In genomic region chr10:19460164-19460563, GRCm38 (mm10) we compare ENCODE assay signal across 16 mouse cellular contexts.
DNase-seq lines count a peak whose midpoint lies in the region; ATAC-seq lines count a peak whose summit lies in the region.
"Had no signal": no experiment of that assay in that cellular context is flagged by ENCODE, and none has a peak within 500 bp of the region (broad histone marks: within the 10 kb centered on the region; RNA-seq: fewer than 3 reads in every experiment).

No protein-coding gene starts in this region.

- H3K9ac ChIP-seq in kidney, embryonic 16.5 days (replicated peaks; ENCODE audit: low read length) = no peak overlapping the region
- H3K9ac ChIP-seq in kidney, embryonic 14.5 days (ENCODE audit: low read depth, low read length) = no peak overlapping the region
- H3K9ac ChIP-seq in neural tube, embryonic 12.5 days = no peak overlapping the region
- H3K9ac ChIP-seq in neural tube, embryonic 15.5 days (replicated peaks) = no peak overlapping the region
- H3K9ac ChIP-seq: embryonic facial prominence, embryonic 15.5 days; liver, embryonic 13.5 days had no signal

- H3K27ac ChIP-seq in kidney, embryonic 16.5 days (ENCODE audit: low read length) = peak overlapping the region; percentile 12; the same call in 1 of the 2 replicates
- no peak overlapping the region for H3K27ac ChIP-seq in kidney, embryonic 14.5 days (ENCODE audit: low read depth, low read length)
- H3K27ac ChIP-seq in neural tube, embryonic 12.5 days = no peak overlapping the region
- no peak overlapping the region for H3K27ac ChIP-seq in neural tube, embryonic 15.5 days (replicated peaks)
- H3K27ac ChIP-seq: embryonic facial prominence, embryonic 15.5 days; heart, embryonic 10.5 days; liver, embryonic 13.5 days had no signal

- no peaks in the 10 kb centered on the region for H3K9me3 ChIP-seq in kidney, embryonic 16.5 days (ENCODE audit: low read length)
- no peaks in the 10 kb centered on the region for H3K9me3 ChIP-seq in kidney, embryonic 14.5 days (ENCODE audit: control insufficient read depth, low read length)
- H3K9me3 ChIP-seq in neural tube, embryonic 12.5 days = no peaks in the 10 kb centered on the region
- no peaks in the 10 kb centered on the region for H3K9me3 ChIP-seq in neural tube, embryonic 15.5 days (replicated peaks)
- H3K9me3 ChIP-seq: embryonic facial prominence, embryonic 15.5 days; heart, embryonic 10.5 days; liver, embryonic 13.5 days had no signal

- 0 out of 2 replicates have a peak, but pooled peaks cover 5% of the 10 kb centered on the region for H3K4me1 ChIP-seq in kidney, embryonic 16.5 days (ENCODE audit: insufficient read depth, low read length)
- H3K4me1 ChIP-seq in kidney, embryonic 14.5 days (ENCODE audit: control insufficient read depth, insufficient read depth, low read length) = no peaks in the 10 kb centered on the region
- peaks cover 3% of the 10 kb centered on the region for H3K4me1 ChIP-seq in neural tube, embryonic 12.5 days
- peaks cover 3% of the 10 kb centered on the region; the same call in 1 of the 2 replicates for H3K4me1 ChIP-seq in neural tube, embryonic 15.5 days
- H3K4me1 ChIP-seq: heart, embryonic 10.5 days; liver, embryonic 13.5 days had no signal

- H3K4me3 ChIP-seq in kidney, embryonic 16.5 days (ENCODE audit: low read length) = no peak overlapping the region
- no peak overlapping the region for H3K4me3 ChIP-seq in kidney, embryonic 14.5 days (ENCODE audit: low read length)
- no peak overlapping the region for H3K4me3 ChIP-seq in neural tube, embryonic 12.5 days
- no peak overlapping the region for H3K4me3 ChIP-seq in neural tube, embryonic 15.5 days (replicated peaks)
- H3K4me3 ChIP-seq: embryonic facial prominence, embryonic 15.5 days; heart, embryonic 10.5 days; liver, embryonic 13.5 days had no signal

- H3K36me3 ChIP-seq in kidney, embryonic 16.5 days (ENCODE audit: insufficient read depth, low read length) = no peaks in the 10 kb centered on the region
- no peaks in the 10 kb centered on the region for H3K36me3 ChIP-seq in kidney, embryonic 14.5 days (ENCODE audit: control insufficient read depth, insufficient read depth, low read length)
- H3K36me3 ChIP-seq in neural tube, embryonic 12.5 days = no peaks in the 10 kb centered on the region
- H3K36me3 ChIP-seq in neural tube, embryonic 15.5 days = no peaks in the 10 kb centered on the region
- H3K36me3 ChIP-seq: embryonic facial prominence, embryonic 15.5 days; heart, embryonic 10.5 days; liver, embryonic 13.5 days had no signal

- H3K4me2 ChIP-seq in kidney, embryonic 16.5 days (replicated peaks; ENCODE audit: low read depth, low read length) = no peak overlapping the region
- H3K4me2 ChIP-seq in kidney, embryonic 14.5 days (replicated peaks; ENCODE audit: low read depth, low read length) = no peak overlapping the region
- no peak overlapping the region for H3K4me2 ChIP-seq in neural tube, embryonic 12.5 days (replicated peaks)
- no peak overlapping the region for H3K4me2 ChIP-seq in neural tube, embryonic 15.5 days
- H3K4me2 ChIP-seq: embryonic facial prominence, embryonic 15.5 days; liver, embryonic 13.5 days had no signal

- H3K27me3 ChIP-seq in kidney, embryonic 16.5 days (ENCODE audit: insufficient read depth, low read length) = no peaks in the 10 kb centered on the region
- no peaks in the 10 kb centered on the region for H3K27me3 ChIP-seq in kidney, embryonic 14.5 days (ENCODE audit: control insufficient read depth, insufficient read depth, low read length)
- H3K27me3 ChIP-seq in neural tube, embryonic 12.5 days (replicated peaks) = peaks cover 34% of the 10 kb centered on the region; the same call in 1 of the 2 replicates
- peaks cover 27% of the 10 kb centered on the region for H3K27me3 ChIP-seq in neural tube, embryonic 15.5 days (replicated peaks)
- H3K27me3 ChIP-seq: liver, embryonic 13.5 days had no signal

- ATAC-seq in kidney, embryonic 16.5 days (ENCODE audit: low FRiP score, low TSS enrichment) = peak; percentile 61; the same call in 1 of the 2 replicates
- no peak for ATAC-seq in kidney, embryonic 14.5 days (ENCODE audit: low FRiP score, low TSS enrichment)
- 0 out of 2 replicates have a peak, but pooled peaks have one; percentile 25 for ATAC-seq in neural tube, embryonic 12.5 days (ENCODE audit: low FRiP score, low read depth)
- ATAC-seq in neural tube, embryonic 15.5 days (ENCODE audit: low FRiP score) = no peak
- ATAC-seq: intestine, embryonic 16.5 days; lung, postnatal 0 days had no signal

- DNase-seq in cerebellum, postnatal 10 days = peak; percentile 67 to 76
- no peak for DNase-seq in cerebellum, adult 9-10 months
- no peak for DNase-seq in frontal cortex, adult 2 months (ENCODE audit: extremely low spot score in 1 of 2, low spot score in 1 of 2)
- no peak for DNase-seq in lung, postnatal 4 days
- DNase-seq: adrenal gland, adult 8-10 months; cerebellum, adult 18-20 months; gastrocnemius, postnatal 25 days; liver, embryonic 13.5 days had no signal

- WGBS in kidney, embryonic 16.5 days = 68% methylated on average over 4 of the region's 4 CpGs
- 74% methylated on average over 4 of the region's 4 CpGs for WGBS in kidney, embryonic 14.5 days
- 51% methylated on average over 4 of the region's 4 CpGs for WGBS in neural tube, embryonic 12.5 days
- WGBS in neural tube, embryonic 15.5 days = 40% methylated on average over 4 of the region's 4 CpGs

Comparison
In these comparisons a context has a peak if more than half of its experiments do, and no peak if none do; other contexts are left out.
1. DNase-seq: peak in cerebellum, postnatal 10 days (2 of 2); none in cerebellum, adult 9-10 months (single experiment), frontal cortex, adult 2 months (0 of 2) and lung, postnatal 4 days (0 of 2).
2. ATAC-seq: peak in kidney, embryonic 16.5 days (single experiment) and neural tube, embryonic 12.5 days (single experiment); none in kidney, embryonic 14.5 days (single experiment) and neural tube, embryonic 15.5 days (single experiment).